Mouse (Mus musculus) embryonic facial prominence, embryonic 13.5 days (tissue): ENCODE data around the gene Gtf3a. TPM values are rescaled to one million over a fixed set of nuclear protein-coding genes. Genes with fewer than 3 reads are reported as not detected.

ENCODE experiments used
- ATAC-seq: fragments of 200-750 bp; cut with Nextera tagmentation; 2 replicates; pipeline ENCODE4 v1.8.0; 2017; ENCODE audit warnings: low read depth; ENCODE audit not compliant: insufficient number of reproducible peaks, insufficient read depth, low FRiP score, low TSS enrichment
- H3K27ac ChIP-seq: fragments of 300-500 bp; sonication (generic); 2 replicates; pipeline ENCODE4 v1.5.1; 2015; ENCODE audit warnings: moderate library complexity, mild to moderate bottlenecking, inconsistent platforms
- H3K27me3 ChIP-seq: fragments of 300-500 bp; sonication (generic); 2 replicates; pipeline ENCODE4 v1.6.1; 2015; ENCODE audit warnings: mild to moderate bottlenecking, inconsistent platforms
- H3K36me3 ChIP-seq: fragments of 300-500 bp; sonication (generic); 2 replicates; pipeline ENCODE4 v1.6.1; 2015; ENCODE audit warnings: mild to moderate bottlenecking, inconsistent platforms
- H3K4me1 ChIP-seq: fragments of 300-500 bp; sonication (generic); 2 replicates; pipeline ENCODE4 v1.6.1; 2015; ENCODE audit warnings: inconsistent platforms
- H3K4me2 ChIP-seq: fragments of 300-500 bp; sonication (generic); 2 replicates; pipeline ENCODE4 v1.6.1; 2015; ENCODE audit warnings: moderate library complexity, mild to moderate bottlenecking, inconsistent platforms
- H3K4me3 ChIP-seq: fragments of 300-500 bp; sonication (generic); 2 replicates; pipeline ENCODE4 v1.5.1; 2015; ENCODE audit warnings: mild to moderate bottlenecking, inconsistent platforms
- H3K9ac ChIP-seq: fragments of 300-500 bp; sonication (generic); 2 replicates; pipeline ENCODE4 v1.6.1; 2015; ENCODE audit warnings: mild to moderate bottlenecking, inconsistent platforms
- H3K9me3 ChIP-seq: fragments of 300-500 bp; sonication (generic); 2 replicates; pipeline ENCODE4 v1.6.1; 2016; ENCODE audit warnings: inconsistent platforms
- WGBS: fragments of 180-500 bp; shearing (Covaris S2); methylation state at CpG from one replicate; pipeline ENCODE4 v1.1.7; 2015; ENCODE audit warnings: mixed read lengths; 5-methylcytosine and 5-hydroxymethylcytosine counted together
- polyA plus RNA-seq: library from polyadenylated mRNA; unstranded; fragments of >200 nt; fragmentation: Nextera tagmentation; extraction: Ambion mirVana; gene quantifications from 2 replicates; pipeline ENCODE4 v1.2.1, GENCODE M21; 2015

Gene Gtf3a
- 114 and 117 TPM in 2 replicates for polyA plus RNA-seq

DNA sequence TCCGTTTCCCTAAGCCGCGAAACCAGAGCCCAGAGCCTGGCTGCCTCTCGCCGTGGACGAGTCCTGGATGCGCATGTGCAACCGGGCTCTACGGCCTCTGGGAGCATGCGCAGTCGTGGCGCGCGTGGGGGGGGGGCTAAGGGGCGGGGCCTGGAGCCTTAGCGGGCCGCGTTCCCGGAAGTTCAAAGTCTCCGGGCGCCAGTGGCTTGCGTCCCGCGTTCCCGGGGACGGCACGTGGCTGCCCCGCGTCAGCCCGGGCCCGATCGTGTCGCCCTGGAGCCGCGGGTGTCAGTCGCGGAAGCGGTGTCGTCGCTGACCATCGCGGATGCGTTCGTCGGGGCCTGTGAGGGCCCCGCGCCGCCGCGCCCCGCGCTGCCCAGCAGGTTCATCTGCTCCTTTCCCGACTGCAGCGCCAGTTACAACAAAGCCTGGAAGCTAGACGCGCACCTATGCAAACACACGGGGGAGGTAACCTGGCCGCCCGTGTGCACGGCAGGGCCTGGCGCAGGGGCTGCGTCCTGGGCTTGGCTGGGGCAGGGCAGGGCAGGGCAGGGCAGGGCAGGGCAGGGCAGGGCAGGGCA, at the start of gene Gtf3a:
Gene Gtf3a, plus strand, starts transcription at position 150 of the 581 bp plus-strand sequence.
- Histone ChIP-seq H3K9ac (peak within 1 kb of the TSS; percentile 91), H3K36me3 (peaks cover 32% of the 10 kb centered on the region), H3K27ac (peak within 1 kb of the TSS; percentile 78), H3K4me1 (peaks cover 13% of the 10 kb centered on the region), H3K4me2 (peak within 1 kb of the TSS; percentile 86), H3K4me3 (peak within 1 kb of the TSS; percentile 79), H3K27me3 (no peaks in the 10 kb centered on the region), H3K9me3 (0 out of 2 replicates have a peak, but pooled peaks cover 5% of the 10 kb centered on the region)
- ATAC-seq, result peak; percentile 83
- under 1% methylated on average over 60 of the region's 62 CpGs for WGBS

DNA sequence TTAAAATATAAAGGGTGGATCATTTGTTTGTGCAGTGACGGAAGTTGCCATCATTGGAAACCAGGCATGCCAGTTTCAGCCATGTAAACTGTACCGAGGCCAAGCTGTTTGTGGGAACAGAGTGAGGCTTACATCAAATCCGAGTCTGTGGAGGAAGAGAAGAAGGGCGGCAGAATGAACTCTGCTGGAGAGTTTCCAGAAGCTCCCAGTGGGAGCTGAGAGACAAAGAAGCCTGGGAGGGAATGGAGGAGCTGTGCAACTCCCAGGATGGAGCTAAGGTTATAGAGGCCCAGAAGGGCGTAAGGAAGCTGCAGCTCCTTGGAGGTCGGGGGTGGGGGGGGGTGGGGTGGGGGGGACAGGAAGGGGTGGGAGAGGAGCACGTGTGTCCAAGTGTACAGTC, 48.1 kb upstream of the Gtf3a start:
- Histone ChIP-seq H3K36me3 (no peaks in the 10 kb centered on the region), H3K27me3 (no peaks in the 10 kb centered on the region), H3K4me1 (no peaks in the 10 kb centered on the region; the same call in 1 of the 2 replicates), H3K27ac (no peak overlapping the region), H3K4me3 (no peak overlapping the region), H3K4me2 (no peak overlapping the region), H3K9me3 (no peaks in the 10 kb centered on the region), H3K9ac (no peak overlapping the region)
- no peak for ATAC-seq
- 43% methylated on average over 7 of the region's 7 CpGs for WGBS

DNA sequence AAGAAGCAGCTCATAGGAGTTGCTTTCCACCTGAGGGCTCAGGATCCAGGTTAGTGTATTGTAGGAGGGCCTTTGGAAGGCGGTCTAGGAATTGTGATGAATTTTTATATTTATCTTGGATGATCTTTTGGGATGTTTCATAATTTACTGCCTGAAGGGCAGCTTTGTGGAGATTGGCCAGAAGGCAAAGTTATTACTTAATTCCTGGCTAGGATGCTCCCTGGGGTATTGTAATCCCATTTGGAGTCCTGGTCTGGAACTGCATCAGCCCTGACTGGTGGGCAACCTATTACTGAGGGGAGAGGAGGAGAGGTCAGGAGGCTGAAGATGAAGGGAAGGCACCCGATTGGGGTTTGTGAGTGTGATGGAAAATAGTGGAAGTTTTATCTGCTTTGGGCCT, 47.0 kb upstream of the Gtf3a start:
- ATAC-seq, result no peak
- Histone ChIP-seq H3K9me3 (no peaks in the 10 kb centered on the region), H3K27ac (no peak overlapping the region), H3K4me1 (no peaks in the 10 kb centered on the region; the same call in 1 of the 2 replicates), H3K4me3 (no peak overlapping the region), H3K9ac (no peak overlapping the region), H3K4me2 (no peak overlapping the region), H3K36me3 (no peaks in the 10 kb centered on the region), H3K27me3 (no peaks in the 10 kb centered on the region)
- WGBS, result 89% methylated on average over 2 of the region's 2 CpGs

DNA sequence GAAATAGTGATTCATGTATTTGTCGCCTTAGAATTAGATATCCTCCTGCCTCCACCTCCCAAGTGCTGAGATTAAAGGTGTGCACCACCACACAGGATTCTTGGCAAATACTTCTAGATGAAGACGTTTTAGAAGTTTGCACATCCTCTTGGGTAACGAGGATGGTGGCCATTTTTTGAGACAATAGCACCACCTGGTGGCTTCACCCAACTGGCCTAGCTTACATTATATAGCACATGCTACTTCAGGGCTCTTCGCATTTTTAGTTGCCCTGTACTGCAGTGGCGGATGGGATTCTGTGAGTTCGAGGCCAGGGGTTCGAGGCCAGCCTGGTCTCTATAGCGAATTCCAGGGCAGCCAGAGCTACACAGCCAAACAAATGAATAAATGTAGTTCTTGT, 44.1 kb upstream of the Gtf3a start:
- Histone ChIP-seq H3K4me3 (no peak overlapping the region), H3K9me3 (no peaks in the 10 kb centered on the region), H3K36me3 (no peaks in the 10 kb centered on the region), H3K27me3 (peaks cover 10% of the 10 kb centered on the region; the same call in 1 of the 2 replicates), H3K27ac (no peak overlapping the region), H3K4me1 (no peaks in the 10 kb centered on the region), H3K9ac (no peak overlapping the region), H3K4me2 (no peak overlapping the region)
- 0 out of 2 replicates have a peak, but pooled peaks have one; percentile 7 for ATAC-seq
- WGBS, result 31% methylated on average over 8 of the region's 8 CpGs

DNA sequence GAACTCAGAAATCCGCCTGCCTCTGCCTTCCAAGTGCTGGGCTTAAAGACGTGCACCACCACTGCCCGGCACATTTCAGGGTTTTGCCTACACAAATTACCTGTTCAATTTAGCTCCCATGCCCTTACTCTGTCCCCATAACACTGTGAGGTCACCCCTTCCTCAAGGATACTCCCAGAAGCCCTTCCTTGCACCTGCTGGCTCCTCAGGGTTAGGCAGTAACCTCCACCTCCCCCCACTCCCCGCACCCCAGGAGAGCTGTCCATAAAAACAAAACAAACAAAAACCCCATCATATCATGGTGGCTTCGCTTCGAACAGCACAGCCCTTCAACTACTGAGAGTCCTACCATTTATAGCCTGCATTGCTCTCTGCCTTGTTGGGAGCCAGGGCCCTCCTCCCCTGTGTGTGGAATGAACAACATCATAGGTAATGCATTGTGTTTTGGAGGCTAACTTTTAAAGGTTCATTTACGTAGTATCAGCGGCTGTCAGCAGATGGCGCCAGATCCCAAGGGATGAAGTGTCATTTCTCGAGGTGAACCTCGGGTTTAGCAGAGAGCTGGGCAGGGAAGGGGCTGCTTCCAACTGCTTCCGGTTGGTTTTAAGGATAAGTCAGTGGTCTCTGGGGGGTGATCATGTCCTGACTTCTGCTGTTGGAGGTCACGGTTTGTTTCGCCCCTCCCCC, 42.8 kb upstream of the Gtf3a start:
- H3K9ac ChIP-seq, result no peak overlapping the region
- no peaks in the 10 kb centered on the region for H3K36me3 ChIP-seq
- H3K27ac ChIP-seq, result no peak overlapping the region
- H3K27me3 ChIP-seq, result peaks cover 10% of the 10 kb centered on the region; the same call in 1 of the 2 replicates
- H3K4me3 ChIP-seq, result peak overlapping the region; percentile 24; the same call in 1 of the 2 replicates
- H3K4me1 ChIP-seq, result no peaks in the 10 kb centered on the region
- H3K9me3 ChIP-seq, result no peaks in the 10 kb centered on the region
- WGBS, result 24% methylated on average over 14 of the region's 14 CpGs
- no peak for ATAC-seq
- peak overlapping the region; percentile 52 for H3K4me2 ChIP-seq

DNA sequence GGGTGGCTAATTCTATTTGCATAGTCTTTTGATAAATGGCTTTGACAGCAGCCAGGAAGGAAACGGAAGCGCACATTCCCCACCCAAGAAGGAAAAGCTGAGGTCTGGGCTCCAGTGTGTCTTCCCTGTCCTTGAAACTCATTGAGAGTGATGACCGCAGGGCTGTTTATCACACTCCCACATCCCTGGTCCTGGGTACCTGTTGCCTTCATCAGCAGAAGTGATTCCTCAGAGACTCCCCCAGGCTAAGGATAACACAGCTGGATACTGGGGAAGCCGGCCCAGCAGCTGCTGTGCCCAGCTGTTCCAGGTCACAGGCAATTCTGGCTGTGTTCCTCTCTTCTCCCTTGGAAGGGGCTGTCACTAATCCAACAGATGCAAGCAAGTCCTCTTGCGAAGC, 40.9 kb upstream of the Gtf3a start:
- peaks cover 10% of the 10 kb centered on the region; the same call in 1 of the 2 replicates for H3K27me3 ChIP-seq
- ATAC-seq, result no peak
- H3K36me3 ChIP-seq, result no peaks in the 10 kb centered on the region
- H3K4me2 ChIP-seq, result no peak overlapping the region
- no peak overlapping the region for H3K9ac ChIP-seq
- no peak overlapping the region for H3K4me3 ChIP-seq
- H3K4me1 ChIP-seq, result no peaks in the 10 kb centered on the region
- no peak overlapping the region for H3K27ac ChIP-seq
- no peaks in the 10 kb centered on the region for H3K9me3 ChIP-seq
- 51% methylated on average over 5 of the region's 5 CpGs for WGBS

DNA sequence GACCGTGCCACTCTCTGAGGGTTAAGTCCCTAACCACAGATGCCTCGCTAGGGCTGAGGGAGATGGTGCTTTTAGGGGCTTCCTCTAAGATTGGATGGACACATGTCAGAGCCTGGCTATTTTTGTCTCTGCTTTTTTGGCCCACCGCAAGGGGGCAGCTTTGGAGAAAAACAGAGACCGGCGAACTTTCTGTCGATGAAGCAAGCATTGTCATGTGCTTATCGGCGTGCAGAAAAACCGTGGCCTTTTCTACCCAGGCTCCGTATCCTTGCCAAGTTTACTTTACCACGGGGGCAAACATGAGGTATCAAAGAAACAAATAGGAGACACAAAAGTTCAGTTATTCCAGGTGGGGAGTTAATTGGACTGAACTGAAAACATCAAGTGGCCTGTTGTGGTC, 39.8 kb upstream of the Gtf3a start:
- no peaks in the 10 kb centered on the region for H3K9me3 ChIP-seq
- no peak overlapping the region for H3K27ac ChIP-seq
- no peak for ATAC-seq
- 51% methylated on average over 11 of the region's 11 CpGs for WGBS
- no peak overlapping the region for H3K4me2 ChIP-seq
- H3K36me3 ChIP-seq, result no peaks in the 10 kb centered on the region
- H3K4me1 ChIP-seq, result no peaks in the 10 kb centered on the region
- H3K4me3 ChIP-seq, result no peak overlapping the region
- peaks cover 12% of the 10 kb centered on the region; the same call in 1 of the 2 replicates for H3K27me3 ChIP-seq
- H3K9ac ChIP-seq, result no peak overlapping the region

DNA sequence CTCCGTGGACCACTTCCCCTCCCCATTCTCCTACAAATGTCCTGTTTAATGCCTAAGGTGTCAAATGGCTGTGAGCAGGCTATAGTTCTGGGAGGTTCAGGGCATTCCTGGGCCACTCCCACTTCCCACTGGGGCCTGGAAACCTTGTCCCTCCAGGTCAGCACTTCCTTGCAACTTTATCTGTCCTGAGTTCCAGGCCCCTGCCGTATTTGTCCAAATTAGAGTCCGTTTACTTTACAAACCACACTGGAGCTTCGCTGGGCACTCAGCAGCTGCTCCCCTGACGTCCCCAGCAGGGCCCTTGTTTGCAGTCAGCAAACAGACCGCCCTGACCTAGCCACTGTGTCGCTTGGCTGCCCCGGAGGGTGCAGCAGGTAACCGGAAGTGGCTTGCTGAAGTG, 36.3 kb upstream of the Gtf3a start:
- 5% methylated on average over 9 of the region's 9 CpGs for WGBS

DNA sequence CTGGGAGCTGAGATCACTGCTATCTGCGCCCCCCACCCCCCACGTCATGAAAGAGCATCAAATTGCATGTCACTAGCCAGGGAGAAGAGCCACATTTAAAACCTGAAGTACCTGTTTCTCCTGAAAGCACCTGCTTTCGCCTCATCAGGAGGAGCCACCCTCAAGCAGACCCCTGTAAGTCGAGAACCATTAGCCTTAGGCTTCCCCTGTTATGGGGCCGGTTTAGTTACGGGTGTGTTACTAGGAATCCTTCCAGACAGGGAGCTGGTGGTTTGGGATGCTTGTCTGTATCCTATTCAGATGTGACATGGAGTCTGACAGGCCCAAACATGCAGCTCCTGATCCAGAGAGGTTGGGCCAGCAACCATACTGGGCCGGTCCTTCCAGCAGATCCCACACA, 35.1 kb upstream of the Gtf3a start:
- no peak overlapping the region for H3K27ac ChIP-seq
- H3K4me2 ChIP-seq, result no peak overlapping the region
- no peak overlapping the region for H3K9ac ChIP-seq
- WGBS, result 56% methylated on average over 7 of the region's 7 CpGs
- ATAC-seq, result peak; percentile 63
- H3K9me3 ChIP-seq, result no peaks in the 10 kb centered on the region
- H3K4me1 ChIP-seq, result no peaks in the 10 kb centered on the region
- H3K4me3 ChIP-seq, result no peak overlapping the region
- peaks cover 9% of the 10 kb centered on the region; the same call in 1 of the 2 replicates for H3K27me3 ChIP-seq
- no peaks in the 10 kb centered on the region for H3K36me3 ChIP-seq

More for the DNA sequence above, 36.3 kb upstream of the Gtf3a start:
- Histone ChIP-seq H3K9ac (no peak overlapping the region), H3K4me2 (no peak overlapping the region), H3K27ac (no peak overlapping the region), H3K4me3 (no peak overlapping the region), H3K9me3 (no peaks in the 10 kb centered on the region), H3K36me3 (no peaks in the 10 kb centered on the region), H3K4me1 (no peaks in the 10 kb centered on the region), H3K27me3 (peaks cover 18% of the 10 kb centered on the region)
- no peak for ATAC-seq

DNA sequence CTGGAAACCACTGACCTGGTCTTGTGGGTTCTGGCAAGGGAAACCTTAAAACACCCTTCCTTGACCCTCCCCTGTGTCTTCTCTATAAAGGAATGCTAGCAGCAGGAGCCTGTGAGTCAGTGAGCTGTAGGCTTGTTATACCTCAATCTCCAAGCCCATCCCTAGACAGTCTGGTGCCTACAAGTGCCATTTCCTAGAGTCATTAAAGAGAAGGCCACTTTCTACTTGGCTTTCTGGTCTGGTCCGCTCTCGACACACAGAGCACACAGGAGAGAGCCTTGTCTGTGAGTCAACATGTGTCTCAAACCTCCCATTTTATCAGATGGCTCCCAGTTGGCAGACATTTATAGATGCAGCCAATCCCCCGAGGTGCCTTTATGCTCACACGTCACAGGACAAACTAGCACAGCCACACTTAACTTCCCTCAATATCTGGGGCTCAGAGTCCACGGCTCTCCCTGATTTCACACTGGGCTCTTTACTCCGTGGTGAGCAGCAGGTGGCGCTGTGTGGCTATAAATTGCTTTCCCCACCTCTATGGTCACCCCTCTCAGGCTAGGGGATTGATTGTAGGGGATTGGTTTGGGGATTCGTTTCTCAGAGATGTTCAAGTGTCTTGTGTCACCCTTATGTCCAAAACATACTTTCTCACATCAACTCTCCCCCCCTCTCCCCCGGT, 34.2 kb upstream of the Gtf3a start:
- WGBS, result 25% methylated on average over 9 of the region's 9 CpGs
- H3K4me3 ChIP-seq, result no peak overlapping the region
- no peaks in the 10 kb centered on the region for H3K36me3 ChIP-seq
- no peak for ATAC-seq
- peaks cover 8% of the 10 kb centered on the region; the same call in 1 of the 2 replicates for H3K27me3 ChIP-seq
- no peak overlapping the region for H3K4me2 ChIP-seq
- no peak overlapping the region; the same call in 1 of the 2 replicates for H3K27ac ChIP-seq
- H3K9ac ChIP-seq, result no peak overlapping the region
- H3K9me3 ChIP-seq, result no peaks in the 10 kb centered on the region
- no peaks in the 10 kb centered on the region for H3K4me1 ChIP-seq

DNA sequence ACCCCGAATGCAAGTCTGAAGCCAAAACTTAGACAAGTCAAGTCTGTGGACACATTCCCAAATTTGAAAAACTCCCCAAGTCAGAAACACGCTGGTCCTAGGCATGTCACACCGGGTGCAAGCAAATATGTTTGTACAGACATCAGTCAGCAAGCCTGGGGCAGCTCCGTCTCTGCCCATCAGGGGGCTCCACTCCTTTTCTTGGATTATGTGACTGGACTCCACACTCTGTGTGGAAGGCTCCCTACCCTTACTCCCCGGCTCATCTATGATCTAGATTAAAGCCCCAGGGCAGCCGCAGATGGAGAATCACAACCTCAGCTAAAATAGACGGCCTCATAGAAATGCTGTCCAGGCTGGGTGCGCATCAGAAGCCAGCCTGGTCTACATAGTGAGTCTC, 32.2 kb upstream of the Gtf3a start:
- Histone ChIP-seq H3K27me3 (peaks cover 8% of the 10 kb centered on the region; the same call in 1 of the 2 replicates), H3K4me2 (no peak overlapping the region), H3K9me3 (no peaks in the 10 kb centered on the region), H3K4me1 (peaks cover 13% of the 10 kb centered on the region), H3K9ac (no peak overlapping the region), H3K27ac (no peak overlapping the region), H3K36me3 (no peaks in the 10 kb centered on the region), H3K4me3 (no peak overlapping the region)
- no peak for ATAC-seq
- WGBS, result 71% methylated on average over 8 of the region's 8 CpGs
